Mouse (Mus musculus) right cerebral cortex, postnatal 25 days (tissue): ENCODE results near the gene Cacna1d.

Source experiments
- DNase-seq: peaks from one replicate; pipeline ENCODE4 v3.0.0; 2022

Gene Cacna1d

DNA sequence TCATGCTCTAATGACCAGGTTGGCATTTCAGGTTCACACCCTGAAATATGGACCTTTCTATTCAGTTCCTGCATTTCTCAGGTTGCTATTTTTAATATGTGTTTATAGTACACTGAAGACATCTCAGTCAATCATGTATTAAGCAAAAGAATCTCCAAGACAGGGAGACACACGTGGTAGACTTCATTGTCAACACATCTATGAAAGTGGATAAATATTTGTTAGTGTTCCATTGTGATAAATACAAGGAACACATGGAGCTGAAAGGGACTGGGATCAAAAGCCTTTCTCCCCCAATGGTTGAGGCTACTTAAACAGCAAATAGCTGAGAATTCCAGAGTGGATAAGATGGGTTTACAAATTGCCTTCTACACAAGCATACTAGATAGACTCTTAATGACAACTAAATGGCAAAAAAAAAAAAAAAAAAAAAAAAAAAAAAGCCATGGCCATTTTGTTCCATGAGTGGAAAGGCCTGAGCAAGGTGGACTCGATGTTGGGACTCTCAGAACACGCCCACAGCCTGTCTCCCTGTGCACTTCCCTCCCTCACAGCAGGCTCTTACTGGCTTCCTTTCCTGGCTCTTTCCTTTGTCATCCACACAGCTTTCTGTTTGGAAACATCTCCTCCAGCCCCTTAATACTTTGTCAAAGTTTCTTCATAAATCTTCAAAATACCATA lies 127.6 kb downstream of the Cacna1d start:
- DNase-seq = no peak

DNA sequence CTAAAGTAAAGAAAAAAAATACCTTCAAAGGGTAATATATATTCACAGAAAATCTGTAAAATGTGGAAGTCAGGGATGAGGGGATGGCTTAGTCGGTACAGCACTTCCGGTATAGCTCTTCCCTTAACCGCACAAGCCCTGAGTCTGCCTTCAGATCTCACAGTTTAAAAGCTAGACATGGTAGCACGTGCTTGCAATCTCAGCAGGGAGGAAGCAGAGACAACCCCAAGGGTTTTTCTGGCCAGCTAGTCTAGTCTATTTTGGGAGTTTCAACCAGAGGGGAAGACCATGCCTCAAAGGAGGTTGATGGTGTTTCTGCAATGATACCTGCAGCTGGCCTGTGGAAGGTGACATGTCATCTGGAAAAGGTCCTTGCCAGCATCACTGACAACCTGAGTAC lies 128.9 kb downstream of the Cacna1d start:
- DNase-seq = no peak

DNA sequence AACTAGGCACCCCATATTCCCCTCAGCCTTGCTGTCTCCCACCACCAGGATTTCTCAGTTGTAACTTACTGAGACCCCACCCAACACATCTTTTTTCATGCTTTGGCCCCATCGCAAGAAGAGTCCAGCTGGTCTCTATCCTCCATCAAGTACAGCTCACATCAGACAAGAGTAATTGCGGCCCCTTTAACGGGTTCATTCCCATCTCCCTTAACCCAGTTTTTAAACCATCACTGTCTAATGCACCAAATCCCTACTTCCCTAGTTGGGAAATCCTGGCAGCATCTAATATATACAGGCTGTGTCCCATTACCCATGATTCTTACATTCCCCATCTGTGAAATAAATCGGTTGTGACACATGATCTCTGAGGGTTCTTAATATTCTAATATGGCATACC lies 130.8 kb downstream of the Cacna1d start:
- no peak for DNase-seq

DNA sequence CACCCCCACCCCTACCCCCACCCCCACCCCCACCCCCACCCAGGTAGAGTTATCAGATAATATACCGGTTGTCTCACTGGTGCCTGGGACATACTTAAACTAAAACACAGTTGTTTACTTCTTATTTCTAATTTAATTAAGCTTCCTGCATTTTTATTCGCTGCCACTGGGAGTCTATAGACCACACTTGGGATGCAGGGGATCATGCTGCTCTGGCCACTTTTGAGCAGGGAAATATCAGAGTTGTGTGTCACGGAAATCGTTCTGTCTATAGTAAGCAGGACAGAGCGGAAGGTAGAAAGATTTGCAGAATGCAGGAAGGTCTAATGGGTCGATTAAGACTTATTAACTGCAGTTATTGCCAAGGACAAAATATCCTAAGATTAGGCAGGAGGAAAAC lies 131.3 kb downstream of the Cacna1d start:
- DNase-seq = no peak

DNA sequence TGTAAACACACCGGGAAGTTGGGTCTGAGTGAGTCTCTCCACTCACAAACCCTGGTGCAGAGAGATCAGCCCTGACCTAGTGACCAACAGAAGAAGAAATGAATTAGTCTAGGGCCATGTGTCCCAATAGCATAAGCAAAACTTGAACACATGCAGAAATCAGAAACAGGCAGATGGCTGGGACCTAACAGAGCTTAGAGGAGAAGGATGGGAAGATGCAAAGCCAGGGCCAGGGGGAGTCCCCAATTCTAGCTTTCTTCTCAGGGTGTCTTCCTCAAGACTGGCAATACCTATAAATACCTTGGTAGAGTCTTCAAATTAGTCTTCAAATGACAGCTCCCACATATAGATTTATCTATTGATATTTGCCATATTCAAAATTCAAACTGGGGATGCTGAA lies 133.2 kb downstream of the Cacna1d start:
- no peak for DNase-seq

DNA sequence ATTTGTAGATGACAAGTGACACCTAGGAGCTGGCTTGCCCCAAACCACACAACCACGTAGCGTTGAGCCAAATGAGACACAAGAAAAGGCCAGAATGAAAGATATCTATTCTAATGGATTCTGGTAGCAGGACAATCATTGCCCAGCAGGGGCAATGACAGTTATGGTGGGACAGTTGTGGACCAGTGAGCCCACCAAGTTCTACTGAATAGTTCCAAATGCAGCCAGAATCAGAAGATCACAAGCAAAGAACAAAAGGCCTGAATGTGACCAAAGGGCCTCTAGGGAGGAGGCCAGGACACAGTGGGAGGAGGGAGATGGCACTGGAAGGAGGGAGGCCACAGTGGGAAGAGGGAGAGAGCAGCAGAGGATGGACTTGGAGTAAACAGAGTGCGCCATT lies 134.8 kb downstream of the Cacna1d start:
- DNase-seq = no peak

DNA sequence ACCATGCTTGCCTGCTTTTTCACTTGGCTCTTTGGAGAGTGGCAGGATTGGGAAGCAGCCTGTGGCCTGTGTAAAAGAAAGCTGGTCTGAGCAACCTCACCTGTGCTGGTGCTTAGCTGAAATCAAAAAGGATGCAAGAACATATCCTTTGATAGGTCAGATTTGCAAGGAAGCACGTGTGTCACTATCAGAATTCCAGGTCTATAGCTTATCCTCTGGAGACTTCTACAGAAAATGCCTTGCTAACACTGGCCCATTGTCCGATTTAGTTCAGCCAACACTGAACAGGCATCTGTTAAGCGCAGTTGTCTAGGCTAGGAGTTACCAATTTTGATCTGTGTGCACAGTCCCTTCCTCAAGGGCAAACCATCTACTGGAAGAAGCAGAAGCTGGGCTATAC lies 136.5 kb downstream of the Cacna1d start:
- no peak for DNase-seq

DNA sequence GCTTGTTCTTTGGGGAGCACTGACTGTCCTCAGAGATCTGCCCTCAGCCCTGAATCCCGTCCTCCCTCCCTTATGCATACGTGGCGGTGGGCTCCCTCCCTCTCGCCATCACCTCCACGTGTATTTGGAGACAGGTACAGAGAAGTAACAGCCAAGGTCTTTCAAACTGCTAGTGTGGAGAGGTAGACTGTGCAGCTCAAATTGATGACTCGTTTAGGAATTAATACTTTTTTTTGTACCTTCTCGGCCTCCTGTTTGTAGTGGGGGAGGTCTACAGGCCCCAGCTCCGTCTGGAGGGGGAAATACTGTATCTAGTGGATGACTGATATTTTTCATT lies 137.2 kb downstream of the Cacna1d start:
- no peak for DNase-seq

DNA sequence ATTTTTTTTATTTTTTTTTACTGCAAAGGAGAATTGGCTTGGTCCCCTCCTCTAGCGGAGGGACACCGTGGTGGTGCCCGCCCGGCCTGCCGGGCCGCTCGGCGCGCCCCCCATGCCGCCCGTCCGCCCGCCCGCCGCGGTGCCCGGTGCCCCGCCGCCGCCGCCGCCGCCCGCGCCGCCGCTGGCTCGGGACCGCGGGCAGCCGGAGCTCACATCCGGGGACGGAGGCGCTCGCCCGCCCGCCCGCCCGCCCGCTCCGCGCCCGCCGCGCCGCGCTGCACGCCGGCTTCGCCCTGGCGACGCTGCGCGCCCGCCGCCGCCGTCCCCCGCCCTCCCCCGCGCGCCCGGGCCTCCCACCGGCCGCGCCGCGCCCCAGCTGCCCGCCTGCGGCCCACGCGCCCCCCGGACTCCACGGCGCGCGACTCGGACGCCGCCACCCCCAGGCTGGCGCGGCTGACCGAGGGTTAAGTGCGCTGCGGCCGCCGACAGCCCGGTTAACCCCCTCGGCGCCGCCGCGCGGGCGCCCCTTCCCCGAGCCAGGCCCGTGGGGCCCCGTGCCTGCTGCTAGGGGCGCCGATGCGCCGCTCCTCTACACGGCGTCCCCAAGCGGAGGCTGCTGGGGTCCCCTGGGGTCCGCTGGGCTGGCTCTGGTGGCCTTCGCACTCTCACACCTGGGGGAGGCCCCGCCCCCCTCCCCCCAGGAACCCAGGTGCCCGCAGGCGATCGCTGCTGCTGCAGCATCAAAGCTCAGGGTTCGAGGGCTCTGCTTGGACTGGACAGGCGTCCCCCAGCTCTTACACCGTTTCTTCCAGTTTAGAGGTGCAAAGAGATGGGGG lies 137.7 kb downstream of the Cacna1d start:
- peak; percentile 54 for DNase-seq

DNA sequence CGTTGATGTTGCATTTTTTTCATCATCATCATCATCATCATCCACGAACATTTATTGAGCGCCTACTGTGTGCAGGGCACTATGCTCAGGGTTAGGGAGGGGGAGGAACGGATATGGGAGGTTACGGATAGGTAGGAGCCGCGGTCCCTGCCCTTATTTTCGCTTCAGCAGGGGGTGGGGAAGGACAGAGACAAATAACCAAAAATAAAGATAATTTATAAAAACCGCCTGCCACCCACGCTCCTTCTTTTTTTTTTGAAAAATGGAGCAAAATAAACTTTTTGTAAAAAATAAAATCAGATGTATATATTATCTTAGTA lies 138.3 kb downstream of the Cacna1d start:
- no peak for DNase-seq

DNA sequence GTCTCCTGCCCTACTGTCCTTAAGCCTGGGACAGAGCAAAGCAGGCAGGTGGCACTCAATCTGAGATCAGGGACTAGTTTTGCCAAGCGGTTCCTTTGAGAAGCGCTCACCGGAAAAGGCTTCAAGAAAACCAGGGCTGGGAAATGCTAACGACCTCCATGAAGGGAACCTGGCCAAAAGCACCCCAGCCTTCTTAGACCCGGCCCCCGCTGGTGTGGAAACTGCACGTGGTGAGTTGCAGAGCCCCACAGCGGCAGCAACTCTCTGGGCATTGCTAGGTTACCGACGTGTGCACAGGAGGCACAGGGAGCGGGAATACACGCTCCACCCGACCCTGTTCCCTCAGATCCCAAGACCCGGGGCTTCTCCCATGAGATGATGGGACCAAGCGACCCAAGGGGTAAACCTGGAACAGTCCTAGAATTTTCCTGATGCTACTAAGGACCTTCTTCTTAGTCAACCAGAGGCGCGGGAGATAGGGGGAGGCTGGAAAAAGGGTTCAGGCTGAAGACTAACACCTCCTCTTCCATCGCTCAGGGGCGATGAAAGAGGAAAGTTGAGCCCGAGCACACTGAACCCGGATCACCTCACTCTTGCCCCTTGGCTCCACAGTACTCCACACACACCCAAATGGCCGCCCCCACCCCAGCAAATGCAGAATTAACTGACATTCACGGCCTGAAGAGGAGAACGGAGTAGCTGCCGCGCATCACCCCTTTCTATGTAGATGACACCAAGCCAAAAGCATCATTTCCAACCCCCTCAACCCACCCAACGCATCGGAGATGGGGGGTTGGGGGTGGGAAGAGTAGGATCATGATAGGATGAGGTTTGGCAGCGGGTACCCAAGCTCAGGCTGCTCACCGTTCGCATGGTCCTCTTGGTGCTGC lies 138.9 kb downstream of the Cacna1d start:
- peak; percentile 59 for DNase-seq

DNA sequence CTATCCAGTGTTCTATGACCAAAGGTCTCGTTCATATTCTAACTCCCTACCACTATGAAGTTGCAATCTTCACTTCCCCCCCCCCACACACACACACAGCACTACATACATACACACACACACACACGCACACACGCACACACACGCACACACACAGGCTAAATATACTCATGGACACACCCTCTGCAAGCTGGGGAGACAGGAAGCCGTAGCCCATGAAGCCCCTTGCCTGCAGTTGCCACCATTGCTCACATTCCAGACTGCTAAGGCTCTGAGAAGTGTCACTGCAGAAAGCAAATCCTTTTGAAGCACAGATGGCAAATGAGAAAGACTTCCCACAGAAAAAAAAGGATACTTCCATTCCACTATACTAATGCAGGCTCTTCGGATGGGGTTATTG lies 141.0 kb downstream of the Cacna1d start:
- no peak for DNase-seq

DNA sequence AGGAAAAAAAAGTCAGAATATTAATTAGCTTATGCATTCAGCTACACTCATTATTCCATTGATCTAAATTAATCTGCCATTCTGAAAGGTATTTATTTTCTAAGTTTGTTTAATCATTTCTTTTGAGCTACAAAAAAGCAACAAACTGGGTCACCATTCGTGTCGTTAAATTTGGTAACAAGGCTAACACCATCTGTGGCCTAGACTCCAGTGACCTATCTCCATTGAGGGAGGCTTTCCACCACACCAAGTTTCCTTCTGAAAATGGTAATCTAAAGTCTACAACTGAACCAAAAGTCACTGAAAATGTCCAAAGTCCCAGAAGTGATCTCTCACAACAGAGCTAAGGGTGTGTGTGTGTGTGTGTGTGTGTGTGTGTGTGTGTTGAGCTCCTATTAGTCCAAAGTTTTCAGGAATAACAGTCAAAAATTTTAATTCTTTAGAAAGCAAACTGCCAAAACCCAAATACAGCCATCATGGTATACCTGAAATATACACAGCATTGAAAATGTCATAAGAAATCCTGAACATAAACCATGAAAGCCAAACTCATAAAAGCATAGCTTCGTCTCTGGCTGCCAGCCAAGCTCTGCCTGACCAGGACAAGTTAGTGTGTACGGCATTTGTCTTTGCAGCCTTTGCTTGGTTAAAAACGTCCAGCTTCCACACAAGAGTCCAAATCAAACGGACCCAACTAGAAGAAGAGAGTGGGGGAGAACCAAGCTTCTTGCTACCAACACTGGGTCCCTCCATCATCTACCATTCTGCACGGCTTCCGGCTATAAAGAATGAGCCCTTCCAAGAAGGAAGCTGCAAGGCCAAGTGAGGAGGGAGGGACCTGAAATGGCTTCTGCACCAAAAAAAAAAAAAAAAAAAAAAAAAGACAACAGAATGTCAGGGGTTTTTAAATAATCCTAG lies 146.0 kb downstream of the Cacna1d start:
- no peak for DNase-seq

DNA sequence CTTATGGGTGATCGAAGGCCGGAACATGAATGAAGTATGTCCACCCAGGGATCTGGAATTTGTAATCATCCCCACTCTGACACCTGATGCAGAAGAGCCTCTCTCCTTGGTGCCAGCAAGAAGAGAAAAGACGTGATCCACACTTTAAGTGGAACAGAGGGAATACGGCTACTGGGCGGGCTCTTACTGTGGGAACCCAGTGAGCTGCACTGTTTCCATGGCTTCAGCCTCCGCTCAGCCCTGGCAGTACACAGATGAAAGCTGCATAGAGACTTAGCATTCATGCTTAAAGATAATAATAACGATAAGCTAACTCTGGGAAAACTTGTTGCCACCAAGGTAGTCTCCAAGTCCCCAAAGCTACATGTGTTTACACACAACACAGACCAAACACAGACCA lies 147.5 kb downstream of the Cacna1d start:
- DNase-seq = peak; percentile 36

DNA sequence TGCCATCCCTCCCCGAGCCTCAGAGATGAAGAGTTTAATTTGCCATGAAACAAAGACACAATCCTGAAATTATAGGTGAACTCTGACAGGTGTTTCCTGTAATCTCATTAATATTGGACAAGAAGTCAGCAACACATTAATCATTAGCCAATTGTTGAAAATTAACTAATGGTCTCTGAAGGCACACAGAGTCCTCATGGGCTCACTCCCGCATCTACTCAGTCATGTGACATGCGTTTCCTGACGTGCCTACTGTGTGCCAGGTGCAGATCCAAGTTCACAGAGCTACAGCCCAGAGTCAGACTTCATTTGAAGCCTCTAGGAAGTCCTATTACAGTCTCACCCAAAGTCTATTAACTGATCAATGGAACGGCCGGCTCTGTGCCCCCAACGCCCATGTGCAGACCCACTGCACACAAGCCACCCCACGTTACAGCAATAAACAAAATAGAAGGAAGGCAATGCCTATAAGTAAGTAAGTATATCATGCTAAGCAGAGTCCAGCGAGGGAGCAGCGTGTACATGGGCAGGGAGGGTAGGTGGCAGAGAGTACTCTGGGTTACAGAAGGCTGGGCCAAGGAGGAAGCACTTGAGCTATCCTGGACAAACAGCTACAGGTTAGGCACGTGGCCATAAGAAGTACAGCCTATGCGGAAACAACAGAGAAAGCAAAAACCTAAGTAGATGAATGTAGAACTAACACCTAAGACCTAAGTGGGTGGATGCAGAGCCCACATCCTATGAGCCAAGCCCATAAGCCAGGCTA lies 149.2 kb downstream of the Cacna1d start:
- no peak for DNase-seq

DNA sequence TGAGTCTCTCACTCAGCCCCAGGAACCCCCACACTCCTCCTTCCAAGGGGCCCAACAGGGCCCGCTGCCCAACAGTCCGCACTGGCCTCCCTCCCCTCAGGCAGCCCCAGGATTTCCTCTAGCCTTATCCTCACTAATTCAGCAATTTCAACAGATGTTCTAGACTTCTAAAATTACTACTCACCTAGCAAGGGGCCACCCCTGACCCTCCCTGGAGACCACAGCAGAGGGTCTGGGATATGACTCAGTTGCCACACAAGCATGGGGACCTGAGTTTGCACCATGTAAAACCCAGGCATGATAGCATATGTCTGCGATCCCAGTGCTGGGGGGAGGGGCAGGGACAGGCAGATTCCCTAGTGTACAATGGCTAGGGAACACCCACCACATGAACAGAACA lies 151.1 kb downstream of the Cacna1d start:
- no peak for DNase-seq

DNA sequence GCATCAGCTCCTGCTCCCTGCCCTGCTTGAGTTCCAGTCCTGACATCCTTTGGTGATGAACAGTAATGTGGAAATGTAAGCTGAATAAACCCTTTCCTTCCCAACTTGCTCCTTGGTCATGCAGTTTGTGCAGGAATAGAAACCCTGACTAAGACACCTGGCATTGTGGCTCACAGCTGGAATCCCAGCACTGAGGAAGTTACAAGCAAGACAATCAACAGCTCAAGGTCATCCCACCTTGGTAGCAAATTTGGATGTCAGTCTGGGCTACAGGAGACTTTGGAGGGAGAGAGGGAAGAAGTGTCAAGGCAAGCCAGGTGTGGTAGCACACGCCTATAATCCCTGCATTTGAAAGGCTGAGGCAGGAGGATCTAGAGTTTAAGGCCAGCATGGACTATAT lies 159.4 kb downstream of the Cacna1d start:
- DNase-seq = no peak

DNA sequence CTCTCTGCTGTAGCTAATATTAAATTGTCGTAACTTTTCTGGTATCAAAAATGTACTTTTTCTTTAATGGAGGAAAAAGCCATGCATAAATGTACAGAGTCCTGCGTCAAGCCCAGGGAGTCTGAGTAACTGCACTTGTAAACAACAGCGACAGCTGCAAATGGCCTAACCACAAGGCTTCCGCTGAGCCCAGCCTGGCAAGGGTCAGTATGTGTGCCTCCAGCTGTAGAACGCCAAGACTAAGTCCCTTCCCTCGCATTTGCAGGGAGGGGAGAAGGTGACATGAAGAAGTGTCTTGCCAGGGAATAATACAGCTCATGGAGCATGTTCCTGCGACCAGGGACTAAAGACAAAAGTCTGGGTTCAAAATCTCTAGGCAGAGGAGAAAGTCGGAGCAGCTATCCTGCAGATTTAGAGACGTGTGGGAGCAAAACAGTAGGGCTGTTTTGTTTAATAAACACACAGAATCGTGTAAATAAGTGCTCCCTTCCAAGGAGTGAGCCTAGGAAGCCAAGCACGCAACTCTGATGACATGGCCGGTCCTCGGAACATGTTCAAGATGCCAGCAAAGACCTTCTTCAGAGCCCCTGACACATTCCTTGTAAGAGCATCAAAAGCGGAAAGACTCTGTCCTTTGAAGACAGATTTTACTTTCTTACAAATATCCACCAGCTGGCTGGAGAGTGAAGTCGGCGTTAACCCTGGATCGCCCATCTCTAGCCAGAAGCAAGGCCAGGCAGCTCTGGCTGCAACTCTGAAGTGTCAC lies 160.7 kb downstream of the Cacna1d start:
- DNase-seq = no peak

DNA sequence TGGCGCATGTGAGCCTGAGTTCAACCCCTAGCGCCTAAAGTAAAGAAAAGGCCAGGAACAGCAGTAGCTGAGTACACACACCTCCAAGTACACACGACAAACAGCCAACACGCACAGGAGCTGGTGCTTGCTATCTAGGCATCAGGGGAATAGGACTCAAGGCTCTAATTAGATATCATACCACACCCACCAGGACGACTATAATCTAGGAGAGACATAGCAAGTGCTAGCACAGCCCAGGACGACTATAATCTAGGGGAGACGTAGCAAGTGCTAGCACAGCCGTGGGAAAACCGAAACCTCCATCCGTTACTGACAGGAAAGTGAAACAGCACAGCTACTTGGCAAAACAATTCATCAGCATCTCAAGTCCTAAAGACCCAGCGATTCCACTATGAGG lies 162.1 kb downstream of the Cacna1d start:
- no peak for DNase-seq

DNA sequence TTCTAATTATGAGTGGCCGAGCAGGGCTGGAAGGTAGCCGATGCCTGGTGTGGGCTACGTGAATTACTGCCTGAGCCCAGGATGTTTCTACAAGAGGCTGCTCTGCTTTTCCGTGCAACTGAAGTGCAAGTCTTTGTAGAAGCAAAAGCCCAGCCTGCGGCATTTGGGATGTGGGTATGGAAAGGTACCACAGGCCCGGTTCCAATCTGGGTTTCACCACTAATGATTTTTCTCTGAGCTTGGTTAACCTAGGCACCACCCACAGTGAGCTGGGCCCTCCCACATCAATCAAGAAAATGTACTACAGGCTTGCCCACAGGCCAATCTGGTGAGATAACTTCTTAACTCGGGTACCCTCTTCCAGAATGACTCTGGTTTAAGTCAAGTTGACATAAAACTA lies 163.8 kb downstream of the Cacna1d start:
- no peak for DNase-seq

DNA sequence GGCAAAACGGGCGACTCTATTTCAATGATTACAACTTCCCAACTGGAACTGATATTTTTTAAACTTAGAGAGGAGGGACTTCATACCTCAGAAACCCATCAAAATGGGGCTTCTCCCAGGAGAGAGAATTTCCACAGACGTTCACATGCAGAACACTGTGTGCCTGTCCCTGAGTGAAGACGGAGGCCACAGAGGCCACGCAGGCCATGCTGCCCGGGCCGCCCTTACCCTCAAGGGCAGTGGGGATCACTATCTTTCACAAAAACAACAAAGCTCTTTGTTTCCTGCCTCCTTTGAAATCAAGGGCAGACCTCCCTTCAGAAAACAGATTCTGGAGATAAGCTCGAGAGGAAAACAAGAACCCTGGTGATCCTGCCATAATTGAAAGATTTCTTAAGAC lies 164.2 kb downstream of the Cacna1d start:
- DNase-seq = no peak
